Mouse (Mus musculus) frontal cortex, adult 2 months (tissue): ENCODE measurements around the gene Smpd3. TPM values are rescaled to one million over a fixed set of nuclear protein-coding genes. Genes with fewer than 3 reads are reported as not detected.
A peak's percentile ranks its signal among the peaks of the same experiment; 100 is the strongest.

ENCODE experiments used
- DNase-seq, 2 experiments: peaks; one replicate each; pipeline ENCODE4 v3.0.0; 2022; ENCODE audit warnings: low spot score in 1 of 2; ENCODE audit errors: extremely low spot score in 1 of 2
- polyA plus RNA-seq: library from polyadenylated mRNA; depleted of rRNA; stranded (reverse); fragments of >200 nt; gene quantifications from 2 replicates; pipeline ENCODE4 v1.2.3, GENCODE M21; 2012; rRNA removed

Gene Smpd3
- 20.7 and 20.9 TPM in 2 replicates for polyA plus RNA-seq

DNA sequence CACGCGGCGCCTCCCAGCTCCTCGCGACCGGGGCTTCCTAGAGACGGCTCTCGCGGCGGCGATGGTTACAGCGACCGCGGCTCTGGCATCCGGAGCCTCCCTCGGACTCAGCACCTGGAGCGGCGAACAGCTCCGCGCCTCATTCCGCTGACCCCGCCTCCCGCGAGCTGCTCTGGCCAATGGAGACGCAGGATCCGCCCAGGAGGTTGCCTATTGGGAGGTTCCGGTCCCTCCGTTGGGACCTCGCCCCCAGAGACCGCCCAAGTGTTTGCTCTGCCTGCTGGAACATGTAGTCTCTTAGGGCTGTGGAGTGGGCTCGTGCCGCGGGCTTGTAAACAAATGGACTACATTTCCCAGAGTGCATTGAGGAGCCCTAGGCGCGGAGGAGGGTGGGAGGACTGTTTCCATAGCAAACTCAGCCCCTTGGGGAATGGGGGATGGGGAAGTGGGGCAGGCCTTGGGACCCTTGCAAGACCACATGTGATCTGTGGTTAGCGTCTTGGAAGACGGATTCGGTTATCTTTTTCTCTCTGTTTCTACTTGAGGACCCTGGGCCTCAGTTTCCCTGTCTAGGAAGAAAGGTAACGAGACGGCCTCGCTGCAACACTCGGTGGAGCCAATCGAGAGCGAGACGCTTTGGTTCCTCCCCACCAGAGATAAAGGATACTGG is at the start of gene Smpd3:
Smpd3 (minus strand) TSS at position 137 of the 670 bp plus-strand sequence.
- DNase-seq: peak; percentile 99

DNA sequence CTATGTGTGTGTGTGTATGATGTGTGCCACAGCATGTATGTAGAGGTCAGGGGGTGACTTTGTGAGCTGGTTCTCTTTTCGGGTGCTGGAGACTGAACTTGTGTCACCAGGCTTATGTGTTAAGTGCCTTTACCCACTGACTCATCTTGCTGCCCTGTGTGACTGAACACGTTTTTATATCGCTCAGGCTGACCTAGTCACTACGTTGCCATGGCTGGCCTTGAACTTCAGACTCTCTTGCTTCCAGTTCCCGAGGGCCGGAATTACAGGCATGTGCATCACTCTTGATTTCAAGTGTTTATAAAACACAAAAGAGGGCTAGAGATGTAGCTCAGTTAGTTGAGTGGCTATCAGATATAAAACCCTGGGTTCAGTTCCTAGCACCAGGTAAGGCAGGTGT is 43.2 kb upstream of the Smpd3 start:
- no peak for DNase-seq

DNA sequence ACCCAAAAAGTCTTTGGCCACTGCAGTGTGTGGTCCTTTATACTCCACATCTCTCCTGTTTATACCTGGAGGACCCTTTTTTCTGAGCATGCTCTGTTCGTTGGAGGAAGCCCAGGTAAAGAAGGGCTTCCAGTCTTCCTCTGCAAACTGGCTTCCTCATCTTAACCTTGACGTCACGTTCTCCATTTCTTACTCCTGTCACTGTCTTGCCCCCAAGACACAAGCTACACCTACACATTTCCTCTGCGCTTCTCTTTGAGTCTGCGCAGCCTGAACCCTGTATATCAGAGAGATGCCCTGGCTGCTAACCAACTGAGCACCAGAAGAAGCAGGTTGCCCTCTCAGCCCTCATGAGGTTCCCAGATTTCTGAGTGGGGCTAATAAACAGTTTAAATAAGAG is 41.6 kb upstream of the Smpd3 start:
- no peak for DNase-seq

DNA sequence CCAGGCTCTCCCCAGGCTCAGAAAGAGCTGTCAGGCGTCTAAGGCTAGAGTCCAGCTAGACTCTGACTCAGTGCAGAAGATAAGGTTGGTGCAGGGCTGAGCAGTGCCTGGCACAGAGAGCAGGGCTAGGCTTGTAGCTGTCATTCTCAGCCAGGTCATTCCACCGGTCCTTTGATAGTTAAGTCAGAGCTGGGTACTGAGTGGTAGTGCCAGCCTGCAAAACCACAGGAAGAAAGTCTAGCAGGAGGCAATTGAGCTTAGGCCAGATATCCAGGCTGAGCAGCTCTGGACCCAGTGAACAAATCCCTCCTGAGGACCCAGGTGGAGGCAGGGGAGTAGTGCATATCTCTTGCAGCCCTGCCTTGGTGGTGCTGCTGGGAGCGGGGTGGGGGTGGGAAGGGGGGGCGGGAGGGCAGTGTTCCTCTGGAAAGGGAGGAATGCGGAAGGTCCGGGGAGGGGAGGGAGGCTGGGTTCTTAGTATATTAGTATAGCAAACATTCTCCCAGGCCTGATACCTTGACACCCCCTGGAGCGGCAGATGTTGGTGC is 40.8 kb upstream of the Smpd3 start:
- no peak for DNase-seq

DNA sequence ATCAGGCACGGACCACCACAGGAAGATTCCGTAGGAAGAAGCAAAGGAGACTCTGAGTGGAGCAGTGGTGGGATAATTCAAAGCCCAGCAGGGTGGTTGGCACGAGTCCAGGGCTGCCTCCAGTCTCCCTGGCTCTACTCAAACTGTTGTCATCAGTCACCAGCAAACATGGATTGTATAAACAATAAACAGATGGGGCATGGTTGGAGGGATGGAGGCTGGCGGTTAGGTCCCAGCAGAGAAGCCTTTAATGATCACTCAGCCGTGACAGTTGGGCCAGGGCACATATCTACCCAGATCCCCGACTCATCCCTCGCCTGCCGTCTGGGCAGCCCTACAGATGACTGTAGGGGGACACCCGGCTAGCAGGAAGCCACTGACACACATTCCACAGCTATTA is 39.1 kb upstream of the Smpd3 start:
- no peak for DNase-seq

DNA sequence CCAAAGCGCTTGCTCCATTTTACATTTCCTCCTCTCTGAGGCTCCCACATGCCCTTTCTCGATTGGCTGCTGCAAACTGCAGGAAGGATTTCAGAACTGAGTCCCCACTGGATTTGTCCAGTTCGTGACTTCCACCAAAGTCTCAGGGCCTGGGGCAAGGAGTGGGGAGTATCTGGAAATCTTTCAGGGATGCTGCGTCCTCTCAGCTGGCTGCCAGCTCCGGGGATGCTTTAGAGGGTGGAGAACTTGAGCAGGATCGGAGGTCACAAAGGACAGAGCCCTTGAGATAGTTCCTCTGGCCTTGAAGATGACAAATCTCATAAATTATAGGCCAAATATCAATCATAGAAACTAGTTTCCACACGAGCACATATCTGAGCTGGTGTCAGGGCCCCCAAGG is 38.2 kb upstream of the Smpd3 start:
- no peak for DNase-seq

DNA sequence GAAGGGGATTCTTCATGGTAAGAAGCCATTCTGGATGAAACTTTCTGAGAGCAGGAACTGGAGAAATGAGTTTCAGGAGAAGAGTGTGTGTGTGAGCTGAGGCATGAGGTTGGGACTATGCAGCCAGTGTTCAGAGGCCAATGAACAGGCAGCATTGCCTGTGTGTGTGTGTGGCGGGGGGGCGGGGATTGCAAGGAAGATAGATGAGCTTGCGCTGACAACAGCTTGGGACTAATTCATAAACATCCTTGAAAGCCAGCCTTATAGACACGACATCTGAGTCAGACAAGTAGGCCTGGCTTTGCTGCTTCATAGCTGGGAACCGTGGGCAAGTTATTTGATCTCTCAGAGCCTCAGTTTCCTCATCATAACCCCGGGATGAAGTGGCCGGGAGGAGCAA is 31.3 kb upstream of the Smpd3 start:
- no peak for DNase-seq

DNA sequence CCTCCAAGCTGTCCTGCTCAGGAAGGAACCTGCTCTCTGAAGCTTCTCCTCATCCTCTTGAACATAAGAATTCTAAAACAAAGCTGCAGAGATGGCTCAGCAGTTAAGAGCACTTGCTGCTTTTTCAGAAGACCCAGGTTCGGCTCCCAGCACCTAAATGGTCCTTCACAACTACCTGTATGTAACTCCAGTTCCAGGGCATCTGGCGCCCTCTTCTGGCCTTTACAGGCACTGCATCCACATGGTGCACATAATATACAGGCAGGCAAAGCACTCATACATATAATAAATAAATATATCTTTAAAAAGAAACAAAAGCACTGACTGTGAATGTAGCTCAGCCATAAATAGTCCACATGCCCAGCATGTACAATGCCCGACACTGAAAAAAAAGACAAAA is 30.7 kb upstream of the Smpd3 start:
- no peak for DNase-seq

DNA sequence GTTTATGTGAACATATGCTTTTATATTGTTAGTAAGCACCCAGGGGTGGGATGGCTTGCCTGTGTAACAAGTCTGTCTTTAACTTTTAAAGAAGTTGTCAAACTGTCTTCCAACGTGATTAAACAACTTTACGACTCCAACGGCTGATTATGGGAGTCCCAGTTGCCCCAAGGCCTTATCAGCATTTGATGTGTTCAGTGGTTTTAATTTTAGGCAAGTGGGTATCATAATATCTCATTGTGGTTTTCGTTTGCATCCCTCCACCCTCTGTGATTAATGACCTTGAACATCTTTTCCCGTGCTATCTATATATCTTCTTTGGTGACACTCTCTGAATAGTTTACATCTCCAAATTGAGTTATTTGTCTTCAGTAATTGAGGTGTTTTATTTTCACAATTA is 27.0 kb upstream of the Smpd3 start:
- no peak for DNase-seq

DNA sequence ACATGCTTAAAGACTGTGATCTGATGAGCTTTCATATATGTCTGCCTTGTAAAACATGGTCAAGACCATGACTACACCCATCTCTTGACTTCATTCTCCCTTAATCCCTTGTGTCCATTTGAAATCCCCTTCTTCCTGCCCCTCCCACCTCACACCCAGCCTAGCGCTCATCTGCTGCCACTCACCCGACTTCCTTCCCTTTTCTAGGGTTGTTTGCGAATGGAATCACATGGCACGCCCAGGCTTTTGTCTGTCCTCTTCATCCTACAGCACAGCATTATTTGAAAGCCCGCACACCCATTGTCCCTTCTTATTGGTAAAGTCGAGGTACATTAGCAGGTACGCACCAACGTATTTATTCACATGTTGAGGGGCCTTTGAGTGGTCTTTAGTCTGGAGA is 26.5 kb upstream of the Smpd3 start:
- no peak for DNase-seq

DNA sequence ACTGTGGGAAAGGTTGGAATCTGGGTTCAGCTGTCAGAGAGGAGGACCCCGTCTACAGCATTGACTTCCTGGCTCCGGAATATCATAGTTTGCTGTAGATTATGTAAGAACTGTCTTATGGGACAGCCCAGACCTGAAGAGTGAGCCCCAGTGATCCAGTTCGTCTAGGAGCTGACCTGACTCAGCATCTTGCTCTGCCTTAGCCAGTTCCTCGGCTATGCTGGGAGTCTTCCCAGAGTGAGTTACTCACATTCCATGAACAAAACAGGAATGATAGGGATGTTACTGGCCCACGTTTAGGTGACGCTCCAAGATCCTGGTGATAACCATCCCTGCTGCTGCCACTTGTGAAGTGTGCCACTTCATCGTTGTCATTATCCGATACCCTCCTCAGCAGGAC is 25.5 kb upstream of the Smpd3 start:
- no peak for DNase-seq

DNA sequence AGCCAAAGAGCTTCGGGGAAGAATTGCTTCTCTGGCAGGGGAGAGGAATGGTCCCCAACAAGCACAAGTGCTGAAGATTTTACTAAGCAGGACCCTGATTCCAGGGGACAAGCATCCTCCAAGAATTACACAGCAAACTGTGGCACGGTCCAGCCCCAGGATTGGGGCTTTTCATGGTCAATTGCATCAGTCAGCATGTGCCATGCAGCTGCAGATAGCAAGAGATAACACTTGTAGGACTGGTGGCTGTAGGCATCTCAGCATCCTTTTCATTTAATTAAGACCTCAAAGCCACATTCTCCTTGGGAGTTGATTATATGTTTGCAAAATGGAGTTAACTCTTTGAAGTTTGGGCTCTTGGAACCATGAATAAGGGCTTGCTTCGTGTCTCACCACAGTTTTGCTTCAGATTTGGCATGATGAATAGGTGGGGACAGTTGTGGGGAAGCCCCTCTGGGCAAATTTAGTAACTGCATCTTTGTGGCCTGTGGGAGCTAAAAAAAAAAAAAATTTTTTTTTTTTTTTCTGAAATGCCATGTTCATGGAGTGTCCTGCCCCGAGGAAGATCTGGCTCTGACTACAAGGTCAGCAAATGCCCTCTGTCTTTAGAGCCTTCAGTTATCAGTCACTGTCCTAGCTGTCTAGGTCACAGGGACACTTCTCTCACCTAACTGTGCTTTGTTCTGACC is 22.0 kb upstream of the Smpd3 start:
- no peak for DNase-seq

DNA sequence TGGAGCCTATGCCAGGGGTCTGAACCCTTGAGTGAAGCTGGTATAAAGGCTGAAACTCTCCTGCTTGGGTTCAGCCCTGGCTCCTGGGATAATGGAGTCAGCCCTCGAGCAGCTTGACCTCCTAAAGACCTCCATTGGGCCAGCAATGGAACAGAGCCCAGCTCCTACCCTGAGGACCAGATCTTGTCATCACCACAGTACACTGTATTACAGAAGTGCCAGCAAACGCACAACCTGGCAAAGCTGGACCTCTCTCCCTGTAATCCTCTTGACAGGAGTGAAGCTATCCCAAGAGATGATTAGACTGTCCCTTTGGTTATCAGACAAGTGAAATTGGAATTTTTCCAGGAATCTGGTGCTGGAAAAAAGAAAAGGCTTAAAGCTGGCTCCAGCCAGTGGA is 13.3 kb upstream of the Smpd3 start:
- no peak for DNase-seq

DNA sequence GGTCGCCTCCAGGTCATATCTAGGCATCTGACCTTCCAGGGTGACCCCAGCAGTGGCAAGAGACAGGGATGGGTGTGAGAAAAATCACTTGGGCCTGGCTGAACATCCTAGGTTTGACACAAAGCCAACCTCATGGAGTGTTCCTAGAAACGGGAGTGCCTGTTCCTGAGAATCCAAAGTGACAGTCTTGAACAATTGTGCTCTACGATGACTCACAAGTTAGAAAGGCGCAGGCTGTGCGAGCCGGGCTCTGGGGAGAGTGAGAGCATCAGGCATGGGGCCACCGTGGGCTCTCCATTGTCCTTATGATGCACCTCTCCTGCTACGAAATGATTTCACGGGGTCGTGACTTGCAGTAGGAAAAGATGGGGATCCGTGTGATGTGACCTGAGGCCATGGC is 11.6 kb upstream of the Smpd3 start:
- peak in 1 of 2 experiments; percentile 38 for DNase-seq

DNA sequence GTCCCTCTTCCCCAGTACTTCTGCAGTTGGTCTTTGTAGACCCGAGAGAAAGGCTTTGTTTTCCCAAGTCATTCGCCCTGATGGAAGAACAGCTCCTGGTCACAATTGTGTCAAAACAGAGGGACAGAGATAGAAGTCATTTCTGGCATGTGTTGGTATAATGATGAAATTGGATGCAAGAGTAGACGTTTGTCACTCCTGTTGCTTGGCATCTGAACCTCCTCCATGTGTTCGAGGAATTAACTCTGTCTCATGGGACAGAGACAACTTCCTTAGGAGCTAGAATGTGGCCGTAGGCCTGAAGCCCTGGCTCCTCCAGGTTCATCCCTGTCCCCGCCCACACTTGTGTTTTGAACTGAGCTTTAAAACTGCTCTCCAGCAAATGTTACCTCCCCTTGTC is 8.3 kb upstream of the Smpd3 start:
- no peak for DNase-seq

DNA sequence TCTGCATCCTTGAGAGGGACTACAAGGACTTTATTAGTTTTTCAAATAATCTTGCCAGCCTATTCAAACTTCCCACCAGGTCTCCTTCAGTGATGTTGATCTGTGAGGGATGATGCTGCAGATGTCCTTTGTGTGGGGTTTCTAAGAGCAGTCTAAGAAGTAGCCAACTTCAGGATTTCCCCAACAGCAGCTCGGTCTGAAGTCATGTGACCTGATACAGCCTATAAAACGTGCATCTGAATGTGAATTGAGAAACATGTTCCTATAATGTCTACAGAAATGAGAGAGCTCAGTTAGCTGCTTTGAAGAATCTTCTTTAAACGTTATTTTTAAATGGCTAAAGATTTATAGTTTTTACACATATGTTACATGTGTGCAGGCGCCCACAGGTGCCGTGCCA is 5.7 kb upstream of the Smpd3 start:
- DNase-seq: no peak

DNA sequence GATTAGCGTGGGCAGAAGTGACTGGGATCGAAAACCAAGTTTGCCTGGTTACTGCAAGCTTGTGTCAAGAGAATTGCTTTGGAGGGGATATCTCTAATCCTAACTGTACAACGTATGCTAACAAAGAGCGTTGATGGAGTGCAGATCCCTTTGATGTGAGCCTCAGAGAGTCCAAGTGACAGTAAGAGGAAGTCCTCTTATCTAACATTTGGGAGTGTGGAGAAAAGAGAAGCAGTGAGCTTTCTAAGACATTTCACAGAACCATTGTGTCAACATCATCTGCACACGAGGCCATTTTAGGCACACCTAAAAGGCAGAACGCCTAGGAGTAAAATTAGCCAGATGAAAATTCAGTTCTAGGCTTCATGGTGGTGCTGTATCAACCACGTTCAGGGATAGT is 5.0 kb upstream of the Smpd3 start:
- no peak for DNase-seq

DNA sequence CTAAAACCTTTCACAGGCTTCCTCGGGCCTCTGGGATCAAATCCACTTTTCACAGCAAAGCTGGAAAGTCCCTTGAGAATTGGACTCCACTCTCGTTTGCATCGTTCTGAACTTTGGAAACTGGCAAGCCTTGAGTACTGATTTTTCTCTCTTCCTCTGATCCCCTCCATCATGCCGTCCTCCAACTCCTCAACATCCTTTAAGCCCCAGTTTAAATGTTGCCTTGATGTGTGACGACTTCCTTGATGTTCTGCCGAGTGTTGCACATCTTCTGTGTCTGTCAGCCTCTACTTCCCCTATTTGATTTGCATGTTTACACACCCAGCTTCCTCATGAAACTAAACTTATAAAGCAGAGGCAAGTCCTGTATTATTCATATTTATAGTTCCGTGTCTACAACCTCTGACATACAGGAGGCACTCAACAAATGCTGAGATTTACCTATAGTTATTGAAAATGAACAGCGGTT is 987 bp upstream of the Smpd3 start:
- DNase-seq: no peak

DNA sequence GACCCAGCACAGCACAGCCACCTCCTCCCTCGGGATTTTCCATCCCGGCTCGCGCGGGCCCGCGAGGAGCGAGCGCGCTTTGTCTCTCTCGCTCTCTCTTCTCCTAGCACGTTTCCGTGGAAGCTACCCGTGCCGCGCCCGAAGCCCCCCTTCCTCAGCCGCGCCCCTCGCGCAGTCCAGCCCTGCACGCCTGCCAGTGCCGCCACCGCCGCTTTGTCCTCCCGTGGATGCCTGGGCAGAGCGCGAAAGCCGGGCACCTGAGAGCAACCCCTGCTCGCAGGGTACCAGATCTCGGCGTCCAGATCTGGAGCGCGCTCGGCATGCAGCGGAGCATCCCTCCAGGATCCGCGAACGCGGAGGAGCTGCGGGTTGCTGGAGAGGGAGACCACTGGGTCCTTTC is 1.2 kb downstream of the Smpd3 start:
- peak in 1 of 2 experiments; percentile 66 for DNase-seq

DNA sequence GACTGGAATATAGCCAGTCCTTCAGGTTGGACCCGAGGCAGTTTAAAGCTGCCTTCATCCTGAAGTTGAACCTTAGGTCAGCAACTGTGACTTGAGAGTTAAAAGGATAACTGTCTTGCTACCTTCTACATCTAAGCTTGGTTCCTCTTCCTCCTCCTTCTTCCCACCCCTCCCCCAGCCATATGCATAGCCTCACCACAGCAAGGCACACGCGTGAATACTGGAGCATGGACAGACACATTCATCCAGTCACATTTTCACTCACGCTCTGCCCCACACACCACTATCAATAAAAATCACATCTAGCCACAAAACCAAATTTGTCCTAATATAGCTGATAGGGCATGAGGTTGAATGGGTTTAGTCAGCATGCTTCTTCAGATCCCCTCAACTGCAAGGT is 1.8 kb downstream of the Smpd3 start:
- DNase-seq: no peak

DNA sequence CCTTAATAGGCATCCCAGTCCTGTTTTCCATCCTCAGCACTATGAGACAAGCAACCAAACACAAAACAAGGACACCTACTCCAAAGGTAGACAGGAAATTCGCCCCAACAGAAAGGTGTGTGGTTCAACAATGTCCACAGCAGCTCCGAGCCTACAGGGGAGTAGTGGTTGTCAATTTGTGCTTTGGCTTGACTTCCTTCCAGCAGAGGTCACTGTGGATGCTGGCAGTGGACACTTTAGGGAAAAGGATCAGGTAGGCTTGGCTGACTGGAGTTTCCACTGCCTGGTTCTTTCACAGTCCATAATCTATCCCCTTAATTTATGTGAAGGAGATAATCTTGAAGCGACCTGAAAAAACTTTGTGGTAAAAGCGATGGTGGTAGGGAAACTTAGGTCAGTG is 2.6 kb downstream of the Smpd3 start:
- DNase-seq: no peak

DNA sequence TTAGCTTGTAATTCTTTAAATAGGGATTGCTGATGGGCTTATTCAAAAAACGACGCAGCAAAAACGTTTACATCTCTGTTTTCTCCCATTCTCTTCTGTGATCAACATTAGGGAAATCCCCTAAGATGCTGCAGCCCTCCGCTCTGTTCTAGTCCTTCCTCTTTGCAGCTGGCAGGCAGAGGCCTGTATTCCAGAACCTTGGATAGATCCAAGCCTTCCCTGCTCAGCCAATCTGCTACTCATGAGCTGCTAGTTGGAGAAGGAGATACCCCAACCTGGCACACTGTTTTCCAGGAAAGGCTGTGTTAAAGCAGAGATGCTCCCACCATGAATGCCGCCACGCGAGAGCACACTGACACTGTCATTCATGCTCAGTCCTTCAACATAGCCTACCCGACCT is 4.4 kb downstream of the Smpd3 start:
- no peak for DNase-seq
